In genomic region chr4:125131493-125131892, GRCm38 (mm10) we compare ENCODE assay signal across 13 mouse cellular contexts. TPM values are rescaled to one million over a fixed set of nuclear protein-coding genes. Genes with fewer than 3 reads are reported as not detected.
DNase-seq lines count a peak whose midpoint lies in the region; TF ChIP-seq lines count a peak whose summit lies in the region.
"Had no signal": no experiment of that assay in that cellular context is flagged by ENCODE, and none has a peak within 500 bp of the region (broad histone marks: within the 10 kb centered on the region; RNA-seq: fewer than 3 reads in every experiment).

No protein-coding gene starts in this region.

- intact Hi-C loops in heart, adult 2 months (cut with DNase I): no loop called here
- intact Hi-C loops in heart, postnatal 25 days (cut with DNase I): no loop called here

- WGBS in heart, adult 2 months: 12% methylated on average over 4 of the region's 4 CpGs
- WGBS in macrophage (ENCODE audit: missing documents): 3% methylated on average over 4 of the region's 4 CpGs

- TF ChIP-seq POLR2A in heart, adult 2 months (IDR thresholded peaks at IDR 0.05; ENCODE audit: insufficient read depth, low read depth, low read length): no peak

- H3K4me3 ChIP-seq in heart, adult 2 months: no peak overlapping the region
- H3K4me3 ChIP-seq in macrophage (ENCODE audit: inconsistent target): no peak overlapping the region
- H3K4me3 ChIP-seq in layer of hippocampus, adult 2 months: no peak overlapping the region
- H3K4me3 ChIP-seq: hindbrain, embryonic 15.5 days; midbrain, embryonic 13.5 days had no signal

- peaks cover 11% of the 10 kb centered on the region for H3K4me1 ChIP-seq in heart, adult 2 months (ENCODE audit: control insufficient read depth, insufficient read depth, low read length)

- no peaks in the 10 kb centered on the region for H3K27me3 ChIP-seq in heart, adult 2 months (ENCODE audit: control insufficient read depth, insufficient read depth, low read length)

- H3K27ac ChIP-seq in heart, adult 2 months: no peak overlapping the region
- peak overlapping the region; percentile 80 for H3K27ac ChIP-seq in macrophage
- no peak overlapping the region for H3K27ac ChIP-seq in layer of hippocampus, adult 2 months
- H3K27ac ChIP-seq: hindbrain, embryonic 15.5 days; kidney, postnatal 0 days; midbrain, embryonic 13.5 days had no signal

- TF ChIP-seq CTCF in heart, adult 2 months (IDR thresholded peaks at IDR 0.05): no peak
- no peak for TF ChIP-seq CTCF in layer of hippocampus, adult 2 months (conservative IDR thresholded peaks at IDR 0.05)

- TF ChIP-seq EP300 in heart, adult 2 months (IDR thresholded peaks at IDR 0.05; ENCODE audit: insufficient read depth, low read depth, low read length): no peak

- no peaks in the 10 kb centered on the region for H3K79me2 ChIP-seq in heart, adult 2 months (replicated peaks; ENCODE audit: control insufficient read depth, insufficient read depth, low read length)
- peaks cover 10% of the 10 kb centered on the region for H3K79me2 ChIP-seq in macrophage (ENCODE audit: inconsistent target)

- H3K9ac ChIP-seq in heart, adult 2 months (ENCODE audit: low read depth, low read length): no peak overlapping the region
- H3K9ac ChIP-seq: hindbrain, embryonic 15.5 days; midbrain, embryonic 13.5 days had no signal

- peak; percentile 53 to 65 for DNase-seq in heart, adult 2 months
- DNase-seq in heart, postnatal 25 days (ENCODE audit: low spot score): no peak
- peak; percentile 30 for DNase-seq in CD4-positive helper T cell, adult 2 months (ENCODE audit: low read depth, low spot score)
- DNase-seq in adrenal gland, postnatal 25 days: peak; percentile 70
- DNase-seq in right cerebral cortex, postnatal 25 days: no peak
- DNase-seq in layer of hippocampus, adult 8-10 months (ENCODE audit: low spot score in 2 of 2): no peak
- no peak for DNase-seq in layer of hippocampus, adult 2 months (ENCODE audit: low spot score in 2 of 2)
- DNase-seq: cerebellum, postnatal 25 days; thymus, postnatal 14 days had no signal

- no peaks in the 10 kb centered on the region for H3K36me3 ChIP-seq in heart, adult 2 months (ENCODE audit: control insufficient read depth, insufficient read depth, low read length)
- H3K36me3 ChIP-seq in macrophage (ENCODE audit: inconsistent target): no peaks in the 10 kb centered on the region
- H3K36me3 ChIP-seq: hindbrain, embryonic 15.5 days; midbrain, embryonic 13.5 days had no signal

RNA-seq across cellular contexts. Expression of gene Zc3h12a, which starts 3.9 kb away (rescaled TPM):
- 1 to 10 TPM; 3.0 to 4.8 TPM for total RNA-seq in heart, adult 2 months (2021)
- polyA plus RNA-seq in heart, adult 2 months (2012; rRNA removed): 5.0 TPM in 2 replicates
- total RNA-seq in heart, postnatal 25 days (2021): 1 to 10 TPM; 3.5 to 4.1 TPM
- total RNA-seq in adrenal gland, postnatal 25 days (2021): 6.8 and 10.8 TPM in 2 replicates
- 100 to 1,000 TPM in 20 of 26 experiments, 10 to 100 TPM in 6; 57.3 to 229 (median 148) TPM for total RNA-seq in macrophage (2018; cell fraction: chromatin; rRNA removed)
- 100 to 1,000 TPM in 8 of 26 experiments, 10 to 100 TPM in 18; 12.0 to 167 (median 56.6) TPM for total RNA-seq in macrophage (2018; cell fraction: cytosol; rRNA removed)
- total RNA-seq in macrophage (2018; cell fraction: nucleus; rRNA removed): 100 to 1,000 TPM in 18 of 26 experiments, 10 to 100 TPM in 8; 39.0 to 219 (median 148) TPM
- 6.2 to 14.2 TPM (median 8.5 TPM) in 3 replicates for polyA plus RNA-seq in macrophage (2018)
- 1 to 10 TPM in 3 of 4 experiments, under 1 TPM in 1; 0.67 to 2.6 (median 1.5) TPM for total RNA-seq in layer of hippocampus, adult 8-10 months (2022)
- total RNA-seq in layer of hippocampus, adult 2 months (2021): 1 to 10 TPM; 1.1 to 1.2 TPM

RNA-seq across cellular contexts. Expression of gene Meaf6, which starts 46.6 kb away (rescaled TPM):
- 10 to 100 TPM; 21.2 to 21.6 TPM for total RNA-seq in heart, adult 2 months (2021)
- polyA plus RNA-seq in heart, adult 2 months (2012; rRNA removed): 15.7 and 17.6 TPM in 2 replicates
- 10 to 100 TPM; 21.1 to 22.0 TPM for total RNA-seq in heart, postnatal 25 days (2021)
- total RNA-seq in adrenal gland, postnatal 25 days (2021): 34.2 and 36.9 TPM in 2 replicates
- total RNA-seq in macrophage (2018; cell fraction: chromatin; rRNA removed): 10 to 100 TPM; 11.9 to 63.3 (median 32.7) TPM
- 10 to 100 TPM; 17.9 to 37.9 (median 23.7) TPM for total RNA-seq in macrophage (2018; cell fraction: cytosol; rRNA removed)
- total RNA-seq in macrophage (2018; cell fraction: nucleus; rRNA removed): 10 to 100 TPM in 25 of 26 experiments, 1 to 10 TPM in 1; 9.1 to 45.3 (median 21.4) TPM
- polyA plus RNA-seq in macrophage (2018): 18.5 to 49.2 TPM (median 35.8 TPM) in 3 replicates
- total RNA-seq in layer of hippocampus, adult 8-10 months (2022): 100 to 1,000 TPM; 103 to 122 (median 110) TPM
- total RNA-seq in layer of hippocampus, adult 2 months (2021): 100 to 1,000 TPM; 111 to 116 TPM

Comparison
In these comparisons a context has a peak if more than half of its experiments do, and no peak if none do; other contexts are left out.
1. DNase-seq: peak in heart, adult 2 months (2 of 2), CD4-positive helper T cell, adult 2 months (single experiment) and adrenal gland, postnatal 25 days (single experiment); none in heart, postnatal 25 days (single experiment), right cerebral cortex, postnatal 25 days (single experiment), layer of hippocampus, adult 8-10 months (0 of 2) and layer of hippocampus, adult 2 months (0 of 2).